Mouse (Mus musculus) cerebellum, adult 2 months (tissue): Measurements from ENCODE around the gene Xrcc3.

ENCODE experiments used
- CTCF ChIP-seq: fragments of 200-500 bp; IDR thresholded peaks from 2 replicates; pipeline ENCODE4 v1.5.1; 2011; ENCODE audit warnings: low read depth, mild to moderate bottlenecking, control low read depth, low read length, moderate library complexity, borderline replicate concordance; ENCODE audit not compliant: insufficient read depth
- POLR2A ChIP-seq: fragments of 200-500 bp; IDR thresholded peaks from 2 replicates; pipeline ENCODE4 v1.6.1; 2011; ENCODE audit warnings: low read length, control low read depth, borderline replicate concordance; ENCODE audit not compliant: insufficient read depth

DNA sequence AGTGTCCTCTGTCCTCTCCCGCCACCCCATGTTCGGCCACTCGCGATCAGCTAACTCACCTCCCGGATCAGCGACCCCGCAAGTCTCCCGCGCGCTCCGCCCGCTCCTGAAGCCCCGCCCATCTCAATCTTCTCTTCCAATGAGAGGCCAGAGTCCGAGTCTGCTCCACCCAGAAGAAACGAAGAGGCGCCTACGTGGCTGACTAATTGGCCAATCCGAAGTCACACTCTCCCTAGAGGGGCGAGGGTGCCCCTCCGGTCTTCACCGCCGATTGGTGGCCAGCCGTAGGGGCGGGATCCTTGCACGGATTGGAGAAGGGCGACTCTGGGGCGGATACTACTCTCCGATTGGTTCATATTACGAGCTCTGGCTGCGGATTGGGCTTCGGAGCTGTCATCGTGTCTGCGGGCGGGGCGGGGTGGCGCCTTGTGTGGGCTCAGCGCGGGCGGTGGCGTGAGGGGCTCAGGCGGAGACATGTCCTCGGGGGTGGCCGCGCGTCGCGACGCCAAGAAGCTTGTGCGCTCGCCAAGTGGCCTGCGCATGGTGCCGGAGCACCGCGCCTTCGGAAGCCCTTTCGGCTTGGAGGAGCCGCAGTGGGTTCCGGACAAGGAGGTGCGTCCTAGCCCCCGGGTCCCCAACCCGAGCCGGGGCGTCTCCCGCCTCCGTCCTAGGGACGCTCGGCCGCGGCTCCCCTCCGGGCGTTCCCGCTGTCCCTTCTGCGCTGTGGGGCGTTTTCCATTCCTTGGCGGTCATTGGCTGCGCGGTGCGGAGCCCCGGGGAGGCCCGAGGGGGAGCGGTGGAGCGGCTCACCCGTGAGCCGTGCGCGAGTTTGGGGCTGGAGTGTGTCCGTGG is at the start of gene Xrcc3, which contains the start of gene Zfyve21:
- no peak for TF ChIP-seq CTCF
- TF ChIP-seq POLR2A, result peak; percentile 59
